Mouse (Mus musculus) NIH3T3 (cell line): ENCODE measurements around the gene Rhox4b.
"Not testable (repeated sequence)": the region's sequence is repeated elsewhere in the genome, so short reads cannot be mapped to it uniquely, and the experiment has no call there.

Source experiments
- DNase-seq: peaks from one replicate; pipeline ENCODE4 v3.0.0-alpha.2; 2012; ENCODE audit warnings: low read depth

The Rhox4b gene

DNA sequence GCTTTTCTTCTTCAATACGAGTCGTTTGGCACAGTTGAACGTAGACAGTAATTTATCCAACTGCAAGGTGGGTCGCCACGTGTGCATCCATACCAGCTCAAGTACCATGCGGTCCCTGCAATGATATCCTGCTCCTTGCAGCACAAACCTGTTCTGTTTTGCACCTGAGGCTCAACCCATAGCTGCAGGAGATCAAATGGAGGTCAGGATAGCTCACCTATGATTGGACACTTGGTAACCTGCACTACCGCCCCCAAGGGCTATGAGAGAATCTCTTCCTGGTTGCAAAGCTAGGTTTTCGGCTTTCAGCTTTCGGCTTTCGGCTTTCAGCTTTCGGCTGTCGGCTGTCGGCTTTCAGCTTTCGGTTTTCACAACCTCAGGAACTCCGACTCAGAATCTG is at the start of gene Rhox4b:
Gene Rhox4b (plus strand): TSS at position 301 of the 400 bp plus-strand sequence.
- DNase-seq: not testable (repeated sequence)

DNA sequence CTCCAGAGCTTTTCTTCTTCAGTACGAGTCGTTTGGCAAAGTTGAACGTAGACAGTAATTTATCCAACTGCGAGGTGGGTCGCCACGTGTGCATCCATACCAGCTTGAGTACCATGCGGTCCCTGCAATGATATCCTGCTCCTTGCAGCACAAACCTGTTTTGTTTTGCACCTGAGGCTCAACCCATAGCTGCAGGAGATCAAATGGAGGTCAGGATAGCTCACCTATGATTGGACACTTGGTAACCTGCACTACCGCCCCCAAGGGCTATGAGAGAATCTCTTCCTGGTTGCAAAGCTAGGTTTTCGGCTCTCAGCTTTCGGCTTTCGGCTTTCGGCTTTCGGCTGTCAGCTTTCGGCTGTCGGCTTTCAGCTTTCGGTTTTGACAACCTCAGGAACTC is 41.7 kb upstream of the Rhox4b start, which contains the start of gene Rhox4a2:
Gene Rhox4a2 (plus strand): TSS at position 301 of the 400 bp plus-strand sequence.
- not testable (repeated sequence) for DNase-seq

DNA sequence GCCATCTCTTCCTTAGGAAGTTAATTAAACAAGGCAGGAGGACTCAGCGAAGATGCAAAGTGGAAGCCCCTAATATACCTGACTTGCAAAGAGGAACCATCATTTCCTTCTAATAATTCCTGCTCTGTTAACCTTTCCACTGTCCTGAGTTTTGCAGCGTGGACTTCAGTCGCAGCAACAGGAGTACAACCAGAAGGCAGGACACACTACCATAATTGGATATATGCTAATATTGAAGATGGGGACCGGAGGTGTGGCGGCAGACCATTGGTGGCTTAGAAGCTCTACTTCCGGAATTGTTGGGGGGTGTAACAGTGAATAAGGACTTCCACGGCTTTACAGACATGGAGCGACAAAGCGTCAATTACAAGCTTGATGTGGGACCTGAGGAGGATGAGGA is 20.5 kb upstream of the Rhox4b start, which contains the start of gene Rhox2b:
Gene Rhox2b (plus strand): TSS at position 301 of the 400 bp plus-strand sequence.
- not testable (repeated sequence) for DNase-seq

DNA sequence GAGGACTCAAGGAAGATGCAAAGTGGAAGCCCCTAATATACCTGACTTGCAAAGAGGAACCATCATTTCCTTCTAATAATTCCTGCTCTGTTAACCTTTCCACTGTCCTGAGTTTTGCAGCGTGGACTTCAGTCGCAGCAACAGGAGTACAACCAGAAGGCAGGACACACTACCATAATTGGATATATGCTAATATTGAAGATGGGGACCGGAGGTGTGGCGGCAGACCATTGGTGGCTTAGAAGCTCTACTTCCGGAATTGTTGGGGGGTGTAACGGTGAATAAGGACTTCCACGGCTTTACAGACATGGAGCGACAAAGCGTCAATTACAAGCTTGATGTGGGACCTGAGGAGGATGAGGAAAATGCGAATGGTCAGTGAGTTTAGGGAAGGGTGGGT is 21.1 kb downstream of the Rhox4b start, which contains the start of gene Rhox2c:
Gene Rhox2c (plus strand): TSS at position 301 of the 400 bp plus-strand sequence.
- not testable (repeated sequence) for DNase-seq

DNA sequence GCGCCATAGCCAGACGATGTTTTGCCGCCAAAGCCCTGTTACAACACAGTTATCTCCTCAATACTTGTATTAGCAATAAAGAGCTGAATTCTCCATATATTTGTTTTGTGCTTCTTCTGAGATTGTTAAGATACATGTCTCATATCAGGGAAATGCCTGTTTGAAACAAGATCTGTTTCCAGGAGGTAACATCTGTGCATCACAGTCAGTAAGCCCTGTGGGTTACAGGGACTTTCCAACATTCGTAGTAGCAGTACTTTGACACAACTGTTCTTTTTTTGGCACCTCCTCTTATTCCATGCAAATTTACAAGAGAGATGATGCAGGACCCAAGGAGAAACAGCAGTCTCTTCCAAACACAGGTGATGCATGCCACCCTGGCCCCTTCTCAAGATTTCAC is 26.0 kb downstream of the Rhox4b start, which contains the start of gene Rhox3c:
Gene Rhox3c (plus strand): TSS at position 301 of the 400 bp plus-strand sequence.
- not testable (repeated sequence) for DNase-seq

DNA sequence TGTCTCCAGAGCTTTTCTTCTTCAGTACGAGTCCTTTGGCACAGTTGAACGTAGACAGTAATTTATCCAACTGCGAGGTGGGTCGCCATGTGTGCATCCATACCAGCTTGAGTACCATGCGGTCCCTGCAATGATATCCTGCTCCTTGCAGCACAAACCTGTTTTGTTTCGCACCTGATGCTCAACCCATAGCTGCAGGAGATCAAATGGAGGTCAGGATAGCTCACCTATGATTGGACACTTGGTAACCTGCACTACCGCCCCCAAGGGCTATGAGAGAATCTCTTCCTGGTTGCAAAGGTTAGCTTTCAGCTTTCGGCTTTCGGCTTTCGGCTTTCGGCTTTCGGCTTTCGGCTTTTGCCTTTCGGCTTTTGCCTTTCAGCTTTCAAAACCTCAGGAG is 47.7 kb downstream of the Rhox4b start, which contains the start of gene Rhox4c:
Gene Rhox4c (plus strand): TSS at position 301 of the 400 bp plus-strand sequence.
- DNase-seq: not testable (repeated sequence)
